In genomic region chr9:73557805-73558204, GRCm38 (mm10) we compare ENCODE assay signal across 8 mouse cellular contexts.
DNase-seq lines count a peak whose midpoint lies in the region; ATAC-seq and TF ChIP-seq lines count a peak whose summit lies in the region.
"Had no signal": no experiment of that assay in that cellular context is flagged by ENCODE, and none has a peak within 500 bp of the region (broad histone marks: within the 10 kb centered on the region; RNA-seq: fewer than 3 reads in every experiment).

No protein-coding gene starts in this region.

- H3K9me3 ChIP-seq in liver, embryonic 11.5 days (ENCODE audit: control insufficient read depth, low read length), result no peaks in the 10 kb centered on the region
- H3K9me3 ChIP-seq in lung, postnatal 0 days (ENCODE audit: low read length), result no peaks in the 10 kb centered on the region

- WGBS in liver, adult 2 months, result 58% methylated on average over 2 of the region's 2 CpGs
- 70% methylated on average over 2 of the region's 2 CpGs for WGBS in liver, embryonic 11.5 days
- WGBS in lung, postnatal 0 days, result 52% methylated on average over 2 of the region's 2 CpGs

- H3K79me2 ChIP-seq in liver, adult 2 months (ENCODE audit: control insufficient read depth, insufficient read depth, low read length), result no peaks in the 10 kb centered on the region

- H3K27me3 ChIP-seq in liver, adult 2 months (ENCODE audit: control insufficient read depth, insufficient read depth, low read length), result no peaks in the 10 kb centered on the region
- no peaks in the 10 kb centered on the region for H3K27me3 ChIP-seq in liver, embryonic 11.5 days (replicated peaks; ENCODE audit: control insufficient read depth, insufficient read depth, low read length)
- H3K27me3 ChIP-seq in lung, postnatal 0 days (replicated peaks; ENCODE audit: insufficient read depth, low read length), result no peaks in the 10 kb centered on the region

- DNase-seq in liver, adult 2 months (ENCODE audit: extremely low read depth, low read depth, low spot score), result peak; percentile 37
- no peak for DNase-seq in liver, embryonic 11.5 days (ENCODE audit: low spot score)
- DNase-seq in adrenal gland, adult 8-10 months, result peak; percentile 13
- peak; percentile 58 for DNase-seq in kidney, postnatal 14 days
- DNase-seq in lung, postnatal 0 days (ENCODE audit: low spot score), result peak; percentile 10
- DNase-seq in spleen, postnatal 10 days (ENCODE audit: low spot score in 2 of 2), result peak; percentile 8 to 57

- H3K9ac ChIP-seq in liver, adult 2 months (ENCODE audit: low read depth, low read length), result no peak overlapping the region
- no peak overlapping the region for H3K9ac ChIP-seq in liver, embryonic 11.5 days (ENCODE audit: low read depth, low read length)
- H3K9ac ChIP-seq in lung, postnatal 0 days (replicated peaks; ENCODE audit: low read depth), result no peak overlapping the region

- TF ChIP-seq EP300 in lung, postnatal 0 days (IDR thresholded peaks at IDR 0.05), result no peak

- no peaks in the 10 kb centered on the region for H3K4me1 ChIP-seq in liver, adult 2 months (ENCODE audit: control insufficient read depth, insufficient read depth, low read length)
- H3K4me1 ChIP-seq in liver, embryonic 11.5 days (replicated peaks; ENCODE audit: control insufficient read depth, insufficient read depth, low read length), result no peaks in the 10 kb centered on the region
- no peaks in the 10 kb centered on the region for H3K4me1 ChIP-seq in cortical plate, adult 2 months (ENCODE audit: control insufficient read depth, insufficient read depth, low read length)
- no peaks in the 10 kb centered on the region for H3K4me1 ChIP-seq in lung, postnatal 0 days (ENCODE audit: insufficient read depth, low read depth, low read length)

- no peak overlapping the region for H3K4me2 ChIP-seq in liver, embryonic 11.5 days
- no peak overlapping the region for H3K4me2 ChIP-seq in lung, postnatal 0 days (replicated peaks; ENCODE audit: low read depth, low read length)

- no peak for ATAC-seq in liver, embryonic 11.5 days (replicated peaks; ENCODE audit: low FRiP score)
- no peak for ATAC-seq in lung, postnatal 0 days

- H3K27ac ChIP-seq in liver, adult 2 months (replicated peaks; ENCODE audit: insufficient read depth, low read depth, low read length), result no peak overlapping the region
- H3K27ac ChIP-seq in liver, embryonic 11.5 days (ENCODE audit: low read depth, low read length), result no peak overlapping the region
- no peak overlapping the region for H3K27ac ChIP-seq in cortical plate, adult 2 months (ENCODE audit: insufficient read depth, low read length)
- H3K27ac ChIP-seq in lung, postnatal 0 days (ENCODE audit: low read length), result no peak overlapping the region
- H3K27ac ChIP-seq: macrophage had no signal

- H3K4me3 ChIP-seq in liver, adult 2 months (ENCODE audit: insufficient read depth, low read depth, low read length), result no peak overlapping the region
- no peak overlapping the region for H3K4me3 ChIP-seq in liver, embryonic 11.5 days (ENCODE audit: low read depth, low read length)
- no peak overlapping the region for H3K4me3 ChIP-seq in cortical plate, adult 2 months (ENCODE audit: insufficient read depth, low read length)
- no peak overlapping the region for H3K4me3 ChIP-seq in lung, postnatal 0 days (ENCODE audit: low read depth, low read length)

- TF ChIP-seq POLR2A in liver, adult 2 months (IDR thresholded peaks at IDR 0.05; ENCODE audit: extremely low read depth, insufficient read depth, low read length), result no peak
- TF ChIP-seq POLR2A in cortical plate, adult 2 months (IDR thresholded peaks at IDR 0.05; ENCODE audit: extremely low read depth, insufficient read depth, low read length), result no peak

- peak; percentile 77 for TF ChIP-seq CTCF in liver, adult 2 months (IDR thresholded peaks at IDR 0.05; ENCODE audit: low read depth, low read length)
- TF ChIP-seq CTCF in cortical plate, adult 2 months (IDR thresholded peaks at IDR 0.05; ENCODE audit: extremely low read depth, insufficient read depth, low read length), result peak; percentile 73
- TF ChIP-seq CTCF in lung, postnatal 0 days (IDR thresholded peaks at IDR 0.05), result peak; percentile 76

- H3K36me3 ChIP-seq in liver, adult 2 months (ENCODE audit: control insufficient read depth, insufficient read depth, low read length), result no peaks in the 10 kb centered on the region
- no peaks in the 10 kb centered on the region for H3K36me3 ChIP-seq in liver, embryonic 11.5 days (ENCODE audit: control insufficient read depth, insufficient read depth, low read length)
- no peaks in the 10 kb centered on the region for H3K36me3 ChIP-seq in lung, postnatal 0 days (ENCODE audit: insufficient read depth, low read length)
